Mouse (Mus musculus) small intestine, adult 10 weeks (tissue): ENCODE measurements around the gene Gpx4. TPM values are rescaled to one million over a fixed set of nuclear protein-coding genes. Genes with fewer than 3 reads are reported as not detected.

Source experiments
- polyA plus RNA-seq: library from polyadenylated mRNA; stranded (reverse); fragments of 350-450 nt; fragmentation: Illumina TruSeq; extraction: RNeasy Lipid Tissue Mini Kit (QIAGEN cat#74804); gene quantifications from one replicate; pipeline ENCODE4 v1.2.3, GENCODE M21; 2014; ENCODE audit warnings: low replicate concordance

Gene Gpx4
- 27.2 TPM for polyA plus RNA-seq

DNA sequence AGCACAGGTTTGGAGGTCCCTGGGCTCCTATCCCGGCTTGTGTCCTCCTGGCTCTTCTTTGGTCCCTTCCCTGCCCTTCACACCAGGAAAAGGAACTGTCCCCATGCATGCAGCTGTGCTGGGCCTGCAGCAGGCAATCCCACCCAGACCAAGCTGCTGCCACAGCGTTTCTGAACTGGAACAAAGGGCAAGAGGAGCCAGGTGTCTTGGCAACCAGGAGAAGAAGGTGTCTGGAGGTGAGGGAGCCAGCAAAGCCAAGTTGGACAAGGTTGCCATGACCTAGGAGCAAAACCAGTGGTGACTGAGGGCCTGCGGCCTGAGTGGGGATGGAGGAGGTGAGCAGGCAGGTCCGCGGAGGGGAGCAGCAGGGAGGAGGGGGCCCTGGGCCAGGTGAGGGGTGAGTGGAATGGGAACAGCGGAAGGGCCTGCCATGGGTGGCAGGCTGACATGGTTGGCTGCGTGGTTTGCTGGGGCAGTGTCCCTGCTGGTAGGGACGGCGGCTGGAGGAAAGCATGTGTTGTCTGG lies at the start of gene Gpx4:
Gene Gpx4, plus strand, starts transcription at position 126 of the 525 bp plus-strand sequence.

DNA sequence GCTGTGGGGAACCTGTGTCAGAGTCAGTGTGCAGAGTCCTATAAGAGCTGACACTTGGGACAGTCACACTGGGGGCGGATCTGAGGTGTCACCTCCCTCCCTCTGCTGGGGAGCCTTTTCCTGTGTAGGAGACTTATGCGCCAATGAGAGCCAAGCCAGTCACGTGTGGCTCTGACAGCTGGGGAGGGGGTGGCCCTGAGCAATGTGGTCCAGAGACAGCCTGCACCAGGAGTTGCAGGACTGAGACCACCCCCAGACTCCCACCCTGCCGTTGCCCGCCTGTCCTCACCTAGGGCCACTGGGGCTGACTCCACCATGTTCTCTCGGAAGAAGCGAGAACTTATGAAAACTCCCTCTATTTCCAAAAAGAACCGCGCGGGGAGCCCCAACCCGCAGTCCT lies 30.5 kb upstream of the Gpx4 start, which contains the start of gene Arhgap45:
Gene Arhgap45, plus strand, starts transcription at position 143 of the 400 bp plus-strand sequence.

DNA sequence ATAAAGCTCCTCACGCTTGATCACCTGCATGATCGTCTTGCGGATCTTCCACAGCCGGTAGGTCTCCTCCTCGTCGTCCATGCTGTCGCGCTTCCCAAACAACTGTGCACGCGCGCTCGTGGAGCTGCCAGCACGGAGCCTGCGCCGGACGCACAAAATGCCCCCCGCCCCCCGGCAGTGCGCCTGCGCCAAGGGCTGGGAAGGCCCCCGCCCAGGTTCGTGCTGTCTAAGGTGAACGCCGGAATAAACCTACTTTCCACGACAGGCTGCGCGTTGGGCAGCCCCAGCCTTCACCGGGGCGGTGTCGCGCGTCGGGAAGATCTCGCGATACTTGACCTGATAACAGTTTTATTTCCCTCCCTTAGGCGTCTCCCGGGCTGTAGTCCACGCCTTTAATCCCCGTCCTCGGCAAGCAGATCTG lies 7.4 kb upstream of the Gpx4 start, which contains the start of gene Polr2e:
Gene Polr2e, minus strand, starts transcription at position 237 of the 421 bp plus-strand sequence.

DNA sequence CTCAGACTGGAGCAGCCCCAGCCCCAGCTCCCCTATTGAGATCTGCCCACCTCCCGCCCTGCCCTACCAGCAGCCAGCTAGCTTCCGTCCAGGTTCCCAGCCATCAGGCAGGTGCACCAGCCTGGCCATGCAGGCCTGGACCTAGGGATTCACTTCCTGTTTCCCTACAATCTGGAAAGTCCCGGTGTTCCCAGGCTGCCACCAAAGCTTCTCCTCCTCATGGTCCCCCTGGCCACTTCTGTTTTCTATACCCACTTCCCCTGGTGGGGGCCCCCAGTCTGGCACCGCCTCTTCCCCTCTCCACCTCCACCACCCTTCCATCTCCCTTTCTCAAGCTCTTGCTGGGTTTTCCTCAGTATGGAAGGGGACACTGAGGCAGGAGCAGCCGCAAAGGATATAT lies 58.5 kb downstream of the Gpx4 start, which contains the start of gene Sbno2:
Gene Sbno2, minus strand, starts transcription at position 112 of the 400 bp plus-strand sequence.

Other genes with a start within 250 kb of the Gpx4 start
- 3.9 TPM for gene Misp, start 226.2 kb upstream of the Gpx4 start, polyA plus RNA-seq
- 52.9 TPM for gene Ptbp1, start 192.7 kb upstream of the Gpx4 start, polyA plus RNA-seq
- gene Prtn3, start 172.7 kb upstream of the Gpx4 start, polyA plus RNA-seq = not detected
- not detected for gene Plppr3, start 172.5 kb upstream of the Gpx4 start, polyA plus RNA-seq
- not detected for gene Elane, start 160.9 kb upstream of the Gpx4 start, polyA plus RNA-seq
- gene Cfd, start 156.3 kb upstream of the Gpx4 start, polyA plus RNA-seq = 0.67 TPM
- gene Med16, start 138.2 kb upstream of the Gpx4 start, polyA plus RNA-seq = 0.11 TPM
- not detected for gene Gm26602, start 136.3 kb upstream of the Gpx4 start, polyA plus RNA-seq
- gene Kiss1r, start 130.2 kb upstream of the Gpx4 start, polyA plus RNA-seq = not detected
- gene R3hdm4, start 126.0 kb upstream of the Gpx4 start, polyA plus RNA-seq = 1.5 TPM
- 2.3 TPM for gene Arid3a, start 120.1 kb upstream of the Gpx4 start, polyA plus RNA-seq
- gene Wdr18, start 87.0 kb upstream of the Gpx4 start, polyA plus RNA-seq = 1.0 TPM
- not detected for gene Grin3b, start 76.5 kb upstream of the Gpx4 start, polyA plus RNA-seq
- 0.45 TPM for gene Tmem259, start 62.8 kb upstream of the Gpx4 start, polyA plus RNA-seq
- gene Cnn2, start 58.6 kb upstream of the Gpx4 start, polyA plus RNA-seq = 1.9 TPM
- gene Abca7, start 50.7 kb upstream of the Gpx4 start, polyA plus RNA-seq = 0.11 TPM
- gene Arhgap45, start 30.5 kb upstream of the Gpx4 start, polyA plus RNA-seq = 0.19 TPM
- not detected for gene Polr2e, start 7.4 kb upstream of the Gpx4 start, polyA plus RNA-seq
- gene Sbno2, start 58.4 kb downstream of the Gpx4 start, polyA plus RNA-seq = 0.52 TPM
- gene Stk11, start 68.6 kb downstream of the Gpx4 start, polyA plus RNA-seq = 3.0 TPM
- 1.8 TPM for gene Atp5d, start 91.5 kb downstream of the Gpx4 start, polyA plus RNA-seq
- gene Cbarp, start 93.7 kb downstream of the Gpx4 start, polyA plus RNA-seq = not detected
- 7.7 TPM for gene Midn, start 101.1 kb downstream of the Gpx4 start, polyA plus RNA-seq
- gene Cirbp, start 118.8 kb downstream of the Gpx4 start, polyA plus RNA-seq = 12.5 TPM
- not detected for gene 1600002K03Rik, start 125.8 kb downstream of the Gpx4 start, polyA plus RNA-seq
- gene Efna2, start 132.3 kb downstream of the Gpx4 start, polyA plus RNA-seq = 0.37 TPM
- 3.4 TPM for gene Mum1, start 179.3 kb downstream of the Gpx4 start, polyA plus RNA-seq
- gene Ndufs7, start 202.0 kb downstream of the Gpx4 start, polyA plus RNA-seq = 3.5 TPM
- not detected for gene Gamt, start 213.8 kb downstream of the Gpx4 start, polyA plus RNA-seq
- gene Dazap1, start 214.3 kb downstream of the Gpx4 start, polyA plus RNA-seq = 26.5 TPM
- 1.6 TPM for gene Rps15, start 245.3 kb downstream of the Gpx4 start, polyA plus RNA-seq
- not detected for gene Apc2, start 248.8 kb downstream of the Gpx4 start, polyA plus RNA-seq